Mouse (Mus musculus): Measurements from ENCODE around the gene 9230104L09Rik.

GRCm38 (mm10) chr2:148889331-148890010 is 24.6 kb upstream of the 9230104L09Rik start:
- TF ChIP-seq POLR2A (IDR thresholded peaks at IDR 0.05; ENCODE audit: insufficient read depth, low read depth, low read length) (no peak), CTCF (IDR thresholded peaks at IDR 0.05; ENCODE audit: insufficient read depth, low read depth, low read length) (no peak)

All from olfactory bulb, adult 2 months (tissue).